Mouse (Mus musculus): ENCODE results near the gene Gm49405.
"Not testable (repeated sequence)": the region's sequence is repeated elsewhere in the genome, so short reads cannot be mapped to it uniquely, and the experiment has no call there.

The Gm49405 gene

DNA sequence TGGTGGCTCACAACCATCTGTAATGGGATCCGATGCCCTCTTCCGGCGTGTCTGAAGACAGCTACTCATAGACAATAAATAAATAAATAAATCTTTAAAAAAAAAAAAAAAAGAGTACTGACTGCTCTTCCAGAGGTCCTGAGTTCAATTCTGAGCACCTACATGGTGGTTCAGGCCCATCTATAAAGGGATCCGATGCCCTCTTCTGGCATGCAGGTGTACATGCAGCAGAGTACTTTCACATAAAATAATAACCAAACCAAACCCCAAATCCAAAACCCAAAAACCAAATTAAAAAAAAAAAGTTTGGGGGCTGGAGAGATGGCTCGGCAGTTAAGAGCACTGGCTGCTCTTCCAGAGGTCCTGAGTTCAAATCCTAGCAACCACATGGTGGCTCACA lies 48.6 kb downstream of the Gm49405 start:
- not testable (repeated sequence) for DNase-seq (ENCODE audit: extremely low spot score, low spot score)

DNA sequence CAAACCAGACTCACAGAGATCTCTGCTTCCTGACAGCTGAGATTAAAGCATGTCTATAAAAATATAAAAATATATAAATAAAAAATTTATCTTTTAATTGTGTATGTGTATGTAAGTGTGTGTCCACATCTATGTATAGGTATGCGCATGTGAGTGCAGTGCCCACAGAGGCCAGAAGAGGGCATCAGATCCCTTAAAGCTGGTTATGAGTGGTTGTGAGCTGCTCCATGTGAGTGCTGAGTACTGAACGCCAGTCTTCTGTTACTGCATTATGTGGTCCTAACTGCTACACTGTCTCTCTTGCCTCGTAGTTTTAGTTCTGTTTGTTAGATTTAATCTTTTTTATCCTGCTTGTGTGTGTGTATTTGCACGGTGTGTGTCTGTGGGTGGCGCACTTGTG lies 50.6 kb downstream of the Gm49405 start:
- no peak for DNase-seq (ENCODE audit: extremely low spot score, low spot score)

DNA sequence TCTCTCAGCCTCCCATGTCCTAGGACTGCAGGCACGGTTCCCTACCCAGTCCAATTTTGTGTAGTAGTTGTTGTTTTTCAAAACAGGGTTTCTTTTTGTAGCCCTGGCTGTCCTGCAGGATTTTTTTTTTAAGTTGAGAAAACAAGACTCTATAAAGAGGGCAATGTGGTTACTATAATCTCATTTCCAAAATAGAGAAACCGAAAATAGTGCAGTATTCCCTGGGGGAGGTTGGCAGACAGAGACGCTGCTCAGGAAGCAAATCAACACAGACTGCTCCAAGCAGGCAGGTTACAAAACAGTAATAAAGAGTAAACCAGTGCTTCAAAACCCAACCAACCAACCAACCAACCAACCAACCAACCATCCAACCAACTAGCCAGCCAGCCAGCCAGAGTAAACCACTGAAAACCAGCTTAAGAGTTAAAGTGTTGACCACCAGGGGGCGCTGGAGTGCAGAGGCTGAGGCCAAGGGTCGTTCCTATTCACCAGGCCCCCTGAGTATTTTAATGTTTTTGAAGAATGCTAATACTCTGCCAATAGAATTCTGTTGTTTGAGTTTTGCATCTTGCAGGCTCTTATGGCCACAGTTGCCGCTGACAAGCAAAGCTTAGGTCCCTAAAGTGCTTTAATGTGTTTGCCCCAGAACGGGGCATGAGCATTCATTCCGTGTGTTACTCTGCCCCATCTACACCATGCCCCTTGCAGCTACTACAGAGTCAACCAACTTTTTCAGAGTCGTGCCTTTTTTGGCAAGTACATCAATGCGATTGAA lies 51.5 kb downstream of the Gm49405 start:
- DNase-seq (ENCODE audit: extremely low spot score, low spot score), result peak; percentile 71

DNA sequence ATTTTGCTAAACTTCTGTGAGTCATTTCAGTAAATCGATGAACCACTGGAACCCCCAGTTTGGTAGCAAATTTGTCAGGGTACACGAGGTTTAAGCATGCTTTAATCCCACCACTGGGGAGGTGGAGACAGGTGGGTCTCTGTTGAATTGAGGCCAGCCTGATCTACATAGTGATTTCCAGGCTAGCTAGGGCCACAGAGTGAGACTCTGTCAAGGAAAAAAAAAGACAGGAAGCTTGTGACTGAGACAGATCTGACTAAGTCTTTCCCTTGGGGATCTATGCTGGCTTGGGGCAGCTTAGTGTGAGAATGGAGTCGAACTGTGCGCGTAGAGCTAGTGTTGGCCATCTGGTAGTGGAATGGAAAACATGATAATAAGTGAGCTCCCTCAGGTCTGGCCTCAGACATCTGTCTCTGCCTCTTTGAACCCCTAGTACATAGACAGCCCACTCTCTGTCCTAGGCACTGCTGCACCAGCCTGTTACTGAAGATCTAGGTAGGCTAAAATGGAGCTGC lies 52.1 kb downstream of the Gm49405 start:
- no peak for DNase-seq (ENCODE audit: extremely low spot score, low spot score)

DNA sequence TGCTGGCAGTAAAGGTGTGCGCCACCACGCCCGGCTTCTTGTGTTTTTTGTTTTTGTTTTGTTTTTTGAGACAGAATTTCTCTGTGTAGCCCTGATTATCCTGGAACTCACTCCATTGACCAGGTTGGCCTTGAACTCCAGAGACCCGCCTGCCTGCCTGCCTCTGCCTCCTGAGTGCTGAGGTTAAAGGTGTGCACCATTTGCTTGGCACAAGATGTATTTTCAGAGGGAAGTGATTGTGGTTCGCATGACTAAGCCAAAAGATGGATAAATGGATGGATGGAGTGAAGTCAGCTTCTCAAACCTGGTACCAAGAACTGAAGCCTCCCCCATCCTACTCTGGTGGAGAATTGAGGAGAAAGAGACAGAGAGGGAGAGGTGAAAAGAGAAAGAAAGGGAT lies 54.2 kb downstream of the Gm49405 start:
- no peak for DNase-seq (ENCODE audit: extremely low spot score, low spot score)
